Mouse (Mus musculus) MEL (cell line): Measurements from ENCODE around the gene Pawr.

Experiments
- CTCF ChIP-seq, 3 experiments: IDR thresholded peaks in 2 of 3; conservative IDR thresholded peaks in 1 of 3; 2 replicates each; pipeline ENCODE4 v1.5.1; 2011 to 2012; ENCODE audit warnings: low read length in 3 of 3, low read depth in 2 of 3, mild to moderate bottlenecking in 2 of 3, improper control_type of control experiment in 1 of 3, inconsistent platforms in 1 of 3, mixed read lengths in 1 of 3, moderate library complexity in 1 of 3; ENCODE audit not compliant: control insufficient read depth in 1 of 3, insufficient read depth in 1 of 3, poor library complexity in 1 of 3, severe bottlenecking in 1 of 3
- POLR2AphosphoS2 ChIP-seq: IDR thresholded peaks from 2 replicates; pipeline ENCODE4 v1.6.1; 2011; ENCODE audit warnings: low read length, improper control_type of control experiment
- ZKSCAN1 ChIP-seq: IDR thresholded peaks from 2 replicates; pipeline ENCODE4 v1.6.1; 2012; ENCODE audit warnings: low read depth, mild to moderate bottlenecking, inconsistent platforms, low read length, improper control_type of control experiment, moderate library complexity
- ZNF384 ChIP-seq: IDR thresholded peaks from 2 replicates; pipeline ENCODE4 v1.6.1; 2012; ENCODE audit warnings: low read depth, mild to moderate bottlenecking, inconsistent platforms, low read length, improper control_type of control experiment

DNA sequence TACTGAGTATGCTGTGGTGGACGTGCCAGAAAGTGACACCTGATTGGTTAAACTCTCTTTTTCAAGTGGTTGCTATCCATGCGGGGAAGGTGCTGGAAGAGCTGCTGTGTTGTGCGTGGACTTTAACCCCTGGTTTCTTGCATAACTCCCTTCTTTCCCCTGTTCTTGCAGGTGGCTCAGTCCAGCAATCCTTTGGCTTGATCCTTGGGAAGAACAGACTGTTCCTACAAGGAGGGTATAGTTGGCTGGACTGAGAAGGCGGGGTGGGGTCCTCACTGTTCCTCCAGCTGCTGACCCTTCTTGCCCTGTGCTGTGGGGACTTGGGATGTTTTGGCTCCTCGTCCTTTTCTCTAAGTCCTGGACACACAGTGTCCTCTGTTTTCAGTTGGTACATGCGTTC is 36.4 kb downstream of the Pawr start:
- TF ChIP-seq CTCF (IDR thresholded peaks at IDR 0.05 in 2 of 3, conservative IDR thresholded peaks at IDR 0.05 in 1 of 3; ENCODE audit: control insufficient read depth in 1 of 3, insufficient read depth in 1 of 3, low read depth in 2 of 3, low read length in 3 of 3, poor library complexity in 1 of 3, severe bottlenecking in 1 of 3): no peak
- no peak for TF ChIP-seq ZNF384
- no peak for TF ChIP-seq POLR2AphosphoS2
- no peak for TF ChIP-seq ZKSCAN1
